Comparison of ENCODE assay signal across 7 mouse cellular contexts in genomic region chr9:68941037-68941436, GRCm38 (mm10).
A peak's percentile ranks its signal among the peaks of the same experiment; 100 is the strongest.
DNase-seq lines count a peak whose midpoint lies in the region; ATAC-seq and TF ChIP-seq lines count a peak whose summit lies in the region.

No protein-coding gene starts in this region.

- peak overlapping the region; percentile 60; the same call in 1 of the 2 replicates for H3K27ac ChIP-seq in liver, adult 2 months (replicated peaks; ENCODE audit: insufficient read depth, low read depth, low read length)
- no peak overlapping the region for H3K27ac ChIP-seq in forebrain, postnatal 0 days (ENCODE audit: low read depth, low read length)

- no peak overlapping the region for H3K4me3 ChIP-seq in liver, adult 2 months (ENCODE audit: insufficient read depth, low read depth, low read length)
- no peak overlapping the region for H3K4me3 ChIP-seq in forebrain, postnatal 0 days (ENCODE audit: low read depth, low read length)

- no peaks in the 10 kb centered on the region for H3K79me2 ChIP-seq in liver, adult 2 months (ENCODE audit: control insufficient read depth, insufficient read depth, low read length)

- no peaks in the 10 kb centered on the region for H3K36me3 ChIP-seq in liver, adult 2 months (ENCODE audit: control insufficient read depth, insufficient read depth, low read length)
- H3K36me3 ChIP-seq in forebrain, postnatal 0 days (ENCODE audit: insufficient read depth) = no peaks in the 10 kb centered on the region

- no peaks in the 10 kb centered on the region for H3K27me3 ChIP-seq in liver, adult 2 months (ENCODE audit: control insufficient read depth, insufficient read depth, low read length)
- no peaks in the 10 kb centered on the region for H3K27me3 ChIP-seq in forebrain, postnatal 0 days (ENCODE audit: insufficient read depth, low read length)

- no peaks in the 10 kb centered on the region for H3K9me3 ChIP-seq in forebrain, postnatal 0 days (ENCODE audit: low read length)

- 19% methylated on average over 7 of the region's 7 CpGs for WGBS in liver, adult 2 months
- WGBS in forebrain, postnatal 0 days = 26% methylated on average over 7 of the region's 7 CpGs

- no peak for TF ChIP-seq CTCF in liver, adult 2 months (IDR thresholded peaks at IDR 0.05; ENCODE audit: low read depth, low read length)
- TF ChIP-seq CTCF in forebrain, postnatal 0 days (IDR thresholded peaks at IDR 0.05; ENCODE audit: low read depth) = no peak

- H3K4me2 ChIP-seq in forebrain, postnatal 0 days (ENCODE audit: low read depth) = no peak overlapping the region

- no peak for TF ChIP-seq POLR2A in liver, adult 2 months (IDR thresholded peaks at IDR 0.05; ENCODE audit: extremely low read depth, insufficient read depth, low read length)

- DNase-seq in liver, adult 2 months (ENCODE audit: extremely low read depth, low read depth, low spot score) = peak; percentile 99
- DNase-seq in liver (no peak), MN1 (ENCODE audit: low spot score) (no peak)
- DNase-seq in forebrain, postnatal 0 days = peak; percentile 57
- peak; percentile 88 to 92 for DNase-seq in heart, adult 9 months (ENCODE audit: low spot score in 2 of 2)
- DNase-seq in layer of hippocampus, adult 9-10 months (ENCODE audit: low spot score) = peak; percentile 43
- DNase-seq in urinary bladder, adult 18-20 months (ENCODE audit: low spot score in 2 of 2) = no peak

- H3K9ac ChIP-seq in liver, adult 2 months (ENCODE audit: low read depth, low read length) = no peak overlapping the region
- H3K9ac ChIP-seq in forebrain, postnatal 0 days = no peak overlapping the region

- peak; percentile 84 for ATAC-seq in forebrain, postnatal 0 days

- peaks cover 7% of the 10 kb centered on the region for H3K4me1 ChIP-seq in liver, adult 2 months (ENCODE audit: control insufficient read depth, insufficient read depth, low read length)
- no peaks in the 10 kb centered on the region for H3K4me1 ChIP-seq in forebrain, postnatal 0 days (ENCODE audit: insufficient read depth)

Comparison
In these comparisons a context has a peak if more than half of its experiments do, and no peak if none do; other contexts are left out.
1. DNase-seq: peak in liver, adult 2 months (single experiment), forebrain, postnatal 0 days (single experiment), heart, adult 9 months (2 of 2) and layer of hippocampus, adult 9-10 months (single experiment); none in liver (single experiment), MN1 (single experiment) and urinary bladder, adult 18-20 months (0 of 2).